Mouse (Mus musculus) brown adipose tissue, adult 24 weeks (tissue): ENCODE results near the gene Gli2. TPM values are rescaled to one million over a fixed set of nuclear protein-coding genes. Genes with fewer than 3 reads are reported as not detected.

ENCODE experiments used
- H3K27ac ChIP-seq: fragments of 200-500 bp; replicated peaks from 2 replicates; pipeline ENCODE4 v1.5.1; 2012; ENCODE audit warnings: low read depth, mild to moderate bottlenecking, low read length
- H3K4me1 ChIP-seq: fragments of 200-500 bp; 2 replicates; pipeline ENCODE4 v1.6.1; 2012; ENCODE audit warnings: low read length, mixed read lengths; ENCODE audit not compliant: control insufficient read depth, insufficient read depth, insufficient read length
- H3K4me3 ChIP-seq: fragments of 200-500 bp; 2 replicates; pipeline ENCODE4 v1.5.1; 2012; ENCODE audit warnings: low read depth, mild to moderate bottlenecking, low read length, moderate library complexity; ENCODE audit not compliant: insufficient read depth
- polyA plus RNA-seq: library from polyadenylated mRNA; stranded (reverse); fragments of >200 nt; gene quantifications from 2 replicates; pipeline ENCODE4 v1.2.4, GENCODE M21; 2012; ENCODE audit not compliant: missing spikeins, insufficient read depth, insufficient read length

Gene Gli2
- polyA plus RNA-seq, 1 experiment: 0.48 TPM

DNA sequence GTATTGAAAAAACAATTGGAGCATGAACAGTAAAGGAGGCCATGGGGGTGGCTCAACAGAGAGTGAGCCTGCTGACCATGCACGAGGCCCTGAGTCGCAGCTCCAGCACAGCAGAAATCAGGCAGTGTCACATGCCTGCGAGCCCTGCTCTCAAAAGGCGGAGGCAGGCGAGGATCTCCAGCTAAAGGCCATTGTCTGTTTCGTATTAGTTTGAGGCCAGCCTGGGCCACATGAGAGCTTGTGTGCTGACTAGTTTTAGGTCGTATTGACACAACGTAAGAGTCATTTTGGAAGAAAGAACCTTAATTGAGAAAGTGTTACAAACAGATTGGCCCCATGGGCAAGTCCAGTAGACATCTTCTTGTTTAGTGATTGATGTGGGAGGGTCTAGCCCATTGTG, 17.5 kb downstream of the Gli2 start:
- Histone ChIP-seq H3K4me1 (no peaks in the 10 kb centered on the region; the same call in 1 of the 2 replicates), H3K27ac (no peak overlapping the region), H3K4me3 (no peak overlapping the region)

- Histone ChIP-seq H3K4me3 (no peak overlapping the region), H3K4me1 (no peaks in the 10 kb centered on the region; the same call in 1 of the 2 replicates), H3K27ac (no peak overlapping the region)
Observed at GRCm38 (mm10) chr1:119035301-119035700, 18.1 kb downstream of the Gli2 start.

GRCm38 (mm10) chr1:119034163-119034705, 19.2 kb downstream of the Gli2 start:
- H3K4me3 ChIP-seq: no peak overlapping the region
- H3K4me1 ChIP-seq: no peaks in the 10 kb centered on the region; the same call in 1 of the 2 replicates
- H3K27ac ChIP-seq: no peak overlapping the region

DNA sequence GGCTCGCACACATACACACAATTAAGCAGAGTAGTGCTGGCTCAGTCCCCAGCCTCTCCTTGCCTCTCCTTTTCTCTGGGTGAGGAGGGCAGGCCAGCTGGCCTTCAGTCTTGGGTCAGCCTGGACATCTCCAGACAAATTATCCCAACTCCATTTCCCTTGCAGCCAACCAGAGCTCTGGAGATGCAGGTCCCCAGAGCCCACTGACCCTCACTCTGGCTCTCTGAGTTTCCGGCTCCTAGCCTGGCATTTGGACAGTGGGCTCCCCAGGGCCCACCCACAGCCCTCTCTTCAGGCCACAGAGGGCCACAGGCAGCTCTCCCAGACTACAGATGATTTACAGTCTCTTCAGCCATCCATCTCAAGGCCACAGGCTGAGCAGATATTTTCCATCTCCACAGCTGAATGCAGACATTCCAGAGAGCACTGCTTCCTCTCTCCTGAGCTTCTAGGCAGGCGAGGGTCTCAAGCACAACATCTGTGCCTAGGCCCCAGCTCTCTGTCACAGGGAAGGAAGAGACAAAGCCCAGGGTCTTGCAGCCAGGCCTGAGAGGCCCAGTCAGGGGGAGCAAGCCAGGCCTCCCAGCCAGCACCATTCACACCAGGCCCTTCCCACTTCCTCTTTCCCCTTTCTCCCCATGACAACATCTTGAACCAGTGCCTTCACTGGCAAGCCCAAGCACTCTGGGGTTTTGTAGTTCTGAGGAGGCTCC, 19.8 kb downstream of the Gli2 start:
- H3K4me1 ChIP-seq: no peaks in the 10 kb centered on the region; the same call in 1 of the 2 replicates
- no peak overlapping the region for H3K4me3 ChIP-seq
- peak overlapping the region; percentile 47; the same call in 1 of the 2 replicates for H3K27ac ChIP-seq

DNA sequence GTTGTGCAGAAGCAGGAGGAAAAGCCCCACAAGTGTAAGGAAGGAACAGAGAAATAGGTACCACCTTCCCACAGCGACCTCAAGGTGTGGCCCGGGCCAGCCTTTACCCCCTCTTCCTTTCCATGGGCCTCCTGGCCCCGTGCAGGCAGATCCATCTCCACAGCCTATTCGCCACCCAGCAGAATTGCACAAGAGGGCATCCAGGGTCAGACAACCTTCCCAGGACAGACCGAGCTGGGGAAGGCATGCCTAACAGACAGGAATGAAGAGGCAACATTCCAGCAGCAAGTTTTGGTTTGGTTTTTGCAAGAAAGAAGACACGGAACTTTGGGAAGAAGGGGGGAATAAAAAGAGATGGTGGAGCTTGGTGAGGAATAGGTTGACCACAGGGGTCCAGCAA, 22.2 kb downstream of the Gli2 start:
- H3K4me3 ChIP-seq: no peak overlapping the region

GRCm38 (mm10) chr1:119025647-119026358, 27.6 kb downstream of the Gli2 start:
- peaks cover 11% of the 10 kb centered on the region for H3K4me1 ChIP-seq
- H3K27ac ChIP-seq: no peak overlapping the region
- no peak overlapping the region for H3K4me3 ChIP-seq

More for the DNA sequence above, 22.2 kb downstream of the Gli2 start:
- H3K27ac ChIP-seq: no peak overlapping the region
- no peaks in the 10 kb centered on the region; the same call in 1 of the 2 replicates for H3K4me1 ChIP-seq

DNA sequence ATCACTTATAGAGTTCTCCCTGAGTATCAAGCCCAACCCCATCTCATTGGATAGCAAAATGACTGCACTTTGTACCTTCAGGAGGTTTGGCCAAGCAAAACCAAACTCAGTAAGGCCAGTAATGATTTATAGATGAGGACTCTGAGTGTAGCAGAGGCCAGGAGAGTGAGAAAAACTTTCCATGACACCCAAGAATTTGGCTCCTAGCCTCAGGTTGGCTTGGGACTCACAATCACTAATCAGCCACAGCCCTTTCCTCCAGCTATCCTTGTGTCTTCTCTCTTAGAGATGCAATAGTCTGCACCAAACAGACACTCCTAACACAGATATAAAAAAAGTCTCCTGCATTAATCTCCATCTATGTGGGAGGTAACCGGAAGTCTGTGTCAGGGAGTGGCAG, 31.1 kb downstream of the Gli2 start:
- no peak overlapping the region for H3K4me3 ChIP-seq
- H3K4me1 ChIP-seq: peaks cover 28% of the 10 kb centered on the region
- no peak overlapping the region for H3K27ac ChIP-seq

GRCm38 (mm10) chr1:119020092-119020491, 33.3 kb downstream of the Gli2 start:
- H3K4me3 ChIP-seq: no peak overlapping the region
- H3K27ac ChIP-seq: no peak overlapping the region

GRCm38 (mm10) chr1:119019056-119019455, 34.4 kb downstream of the Gli2 start:
- Histone ChIP-seq H3K4me3 (no peak overlapping the region), H3K27ac (no peak overlapping the region), H3K4me1 (peaks cover 26% of the 10 kb centered on the region)

More at GRCm38 (mm10) chr1:119020092-119020491, 33.3 kb downstream of the Gli2 start:
- H3K4me1 ChIP-seq: peaks cover 29% of the 10 kb centered on the region

DNA sequence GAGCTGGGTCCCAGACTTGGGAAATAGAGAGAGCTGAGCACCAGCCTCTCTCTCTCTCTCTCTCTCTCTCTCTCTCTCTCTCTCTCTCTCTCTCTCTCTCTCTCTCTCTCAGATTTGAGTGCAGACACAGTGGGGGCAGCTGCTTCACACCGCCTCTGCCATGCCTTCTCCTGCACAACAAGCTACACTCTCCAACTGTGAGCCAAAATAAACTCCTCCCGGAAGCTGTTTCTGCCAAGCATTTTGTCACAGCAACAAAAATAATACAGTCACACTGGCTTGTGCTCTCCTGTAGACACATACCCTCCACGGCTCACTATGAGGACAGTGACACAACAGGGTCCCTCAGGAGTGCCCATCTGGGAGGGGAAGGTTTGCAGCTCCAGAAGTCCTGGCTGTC, 36.6 kb downstream of the Gli2 start:
- Histone ChIP-seq H3K27ac (no peak overlapping the region), H3K4me1 (peaks cover 18% of the 10 kb centered on the region), H3K4me3 (no peak overlapping the region)

DNA sequence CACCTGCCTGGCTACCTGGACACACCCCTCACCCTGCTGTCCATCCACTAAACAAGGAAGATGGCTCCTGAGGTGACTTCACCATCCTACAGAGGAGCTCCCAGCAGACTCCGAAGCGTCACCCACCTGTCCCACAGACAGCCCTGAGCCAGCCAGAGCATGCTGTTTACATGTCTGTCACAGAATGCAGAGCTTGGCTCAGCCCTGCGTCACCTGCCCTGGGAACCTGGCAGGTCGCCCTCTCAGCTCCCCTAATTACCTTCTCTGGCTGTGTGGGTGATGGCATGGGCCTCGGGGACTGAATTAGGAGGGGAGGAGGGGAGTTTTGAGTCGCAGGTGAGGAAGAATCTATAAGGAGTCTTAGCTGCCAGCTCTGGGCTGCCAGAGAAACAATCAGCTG, 38.3 kb downstream of the Gli2 start:
- no peak overlapping the region for H3K4me3 ChIP-seq
- H3K4me1 ChIP-seq: peaks cover 18% of the 10 kb centered on the region
- H3K27ac ChIP-seq: no peak overlapping the region

DNA sequence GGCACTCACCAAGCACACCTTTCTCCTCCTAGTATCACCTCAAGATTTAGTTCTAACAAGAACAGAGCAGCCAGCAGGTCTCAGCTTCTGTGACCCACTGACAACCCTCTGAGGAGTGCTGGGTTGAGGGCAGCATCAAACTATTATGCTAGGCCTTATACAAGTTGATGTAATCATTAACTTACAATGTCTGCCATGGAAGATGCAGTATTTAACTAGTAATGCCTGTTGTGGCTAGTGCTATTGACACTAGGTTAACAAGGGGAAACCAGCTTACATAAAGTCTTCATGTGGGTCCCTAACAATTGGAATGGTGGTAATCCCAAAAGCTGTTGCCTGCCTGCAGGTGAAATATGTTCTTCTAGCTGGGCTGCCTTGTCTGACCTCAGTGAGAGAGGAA, 44.5 kb downstream of the Gli2 start:
- no peak overlapping the region for H3K4me3 ChIP-seq
- H3K27ac ChIP-seq: no peak overlapping the region
- no peaks in the 10 kb centered on the region for H3K4me1 ChIP-seq

DNA sequence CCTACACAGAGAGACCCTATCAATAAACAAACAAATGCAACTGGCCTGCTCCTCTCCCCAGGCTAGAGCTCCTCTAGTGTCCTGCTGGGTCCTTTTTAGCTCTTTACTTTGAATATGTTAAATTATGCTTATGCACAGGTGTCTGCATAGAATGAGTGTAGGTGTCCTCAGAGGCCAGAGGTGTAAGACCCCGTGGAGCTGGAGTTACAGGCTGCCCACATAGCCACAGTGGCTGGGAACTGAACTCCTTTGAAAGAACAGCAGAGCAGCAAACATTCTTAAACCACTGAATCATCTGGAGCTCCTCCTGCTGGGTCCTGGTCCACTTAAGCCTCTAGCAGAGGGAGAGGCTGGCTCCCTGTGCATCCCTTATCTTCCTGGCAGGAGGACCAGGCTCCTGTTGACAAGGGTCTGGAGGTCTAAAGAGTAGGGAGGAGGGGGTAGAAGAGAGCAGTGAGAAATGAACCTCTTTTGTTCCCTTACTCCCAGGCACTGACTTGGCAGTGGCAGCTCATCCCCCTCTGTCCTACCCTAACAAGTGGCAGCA, 49.5 kb downstream of the Gli2 start:
- no peak overlapping the region for H3K4me3 ChIP-seq
- no peaks in the 10 kb centered on the region for H3K4me1 ChIP-seq
- H3K27ac ChIP-seq: no peak overlapping the region

- no peak overlapping the region for H3K4me3 ChIP-seq
- no peak overlapping the region for H3K27ac ChIP-seq
Observed at GRCm38 (mm10) chr1:119001454-119002034, 51.9 kb downstream of the Gli2 start.

DNA sequence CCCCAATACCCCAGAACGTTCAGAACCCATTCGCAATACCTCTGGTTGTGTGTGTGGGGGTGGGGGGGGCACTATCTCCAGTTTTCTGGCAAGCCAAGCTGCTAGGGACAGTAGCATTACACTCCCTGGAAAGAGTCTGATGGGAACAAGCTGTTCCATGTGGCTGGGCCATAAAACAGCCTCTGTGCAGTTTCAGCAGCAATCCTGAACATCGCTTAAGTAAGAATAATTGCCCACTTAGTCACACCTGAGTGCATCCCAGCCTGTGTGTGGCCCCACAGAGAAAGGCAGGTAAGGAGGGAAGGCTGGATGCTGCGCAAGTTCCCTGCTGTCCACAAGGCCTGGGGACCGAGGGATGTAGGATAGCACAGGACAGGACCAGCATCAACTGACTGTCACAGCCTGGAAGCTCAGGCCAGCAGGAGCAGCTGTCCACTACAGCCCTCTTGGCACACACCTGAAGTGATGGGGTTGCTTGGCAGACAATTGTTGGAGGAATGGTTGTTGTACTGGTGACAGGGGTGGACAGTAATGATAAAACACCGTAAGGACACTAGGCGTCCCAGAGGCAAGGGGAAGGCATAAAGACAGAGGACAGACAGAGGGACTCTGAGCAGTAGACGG, 58.8 kb downstream of the Gli2 start:
- Histone ChIP-seq H3K4me1 (no peaks in the 10 kb centered on the region), H3K4me3 (no peak overlapping the region), H3K27ac (no peak overlapping the region)

More at GRCm38 (mm10) chr1:119001454-119002034, 51.9 kb downstream of the Gli2 start:
- no peaks in the 10 kb centered on the region for H3K4me1 ChIP-seq
